Mouse (Mus musculus) bone marrow macrophage, adult 2 months (primary cell): Measurements from ENCODE around the gene Fam47e. TPM values are rescaled to one million over a fixed set of nuclear protein-coding genes. Genes with fewer than 3 reads are reported as not detected.

Experiments
- H3K27ac ChIP-seq: 2 replicates; pipeline ENCODE4 v1.5.1; 2012; ENCODE audit warnings: low read depth, low read length; ENCODE audit not compliant: insufficient read depth
- H3K4me1 ChIP-seq: 2 replicates; pipeline ENCODE4 v1.6.1; 2012; ENCODE audit warnings: low read length; ENCODE audit not compliant: control insufficient read depth, insufficient read depth
- H3K4me3 ChIP-seq: 2 replicates; pipeline ENCODE4 v1.5.1; 2012; ENCODE audit warnings: mild to moderate bottlenecking, low read length, moderate library complexity; ENCODE audit not compliant: insufficient read depth
- CTCF ChIP-seq: IDR thresholded peaks from 2 replicates; pipeline ENCODE4 v1.5.1; 2012; ENCODE audit warnings: low read depth, mild to moderate bottlenecking, low read length, moderate library complexity
- POLR2A ChIP-seq: IDR thresholded peaks from 2 replicates; pipeline ENCODE4 v1.6.1; 2012; ENCODE audit warnings: mild to moderate bottlenecking, low read depth, low read length, borderline replicate concordance
- polyA plus RNA-seq: library from polyadenylated mRNA; stranded (reverse); fragments of >200 nt; gene quantifications from 2 replicates; pipeline ENCODE4 v1.2.4, GENCODE M21; 2012; ENCODE audit not compliant: missing spikeins, insufficient read depth, insufficient read length

The Fam47e gene
- polyA plus RNA-seq, 1 experiment: not detected

DNA sequence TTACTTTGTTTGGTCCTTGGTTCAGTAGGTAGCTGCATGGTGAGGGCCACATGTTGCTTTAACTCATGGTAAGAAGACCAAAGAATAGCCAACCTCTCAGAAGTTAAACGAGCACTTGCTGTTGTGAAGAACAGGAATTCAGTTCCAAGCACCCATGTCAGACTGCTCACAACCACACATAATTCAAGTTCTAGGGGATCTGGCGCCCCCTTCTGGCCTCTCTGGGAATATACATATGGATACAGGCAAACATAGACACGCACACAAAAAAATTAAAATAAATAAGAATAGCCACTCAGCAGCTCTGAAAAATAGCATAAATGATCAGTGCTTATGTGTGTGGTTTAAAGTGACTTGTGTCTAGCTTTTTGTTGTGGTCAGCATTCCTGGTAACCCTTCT lies 930 bp upstream of the Fam47e start:
- no peak for TF ChIP-seq CTCF
- Histone ChIP-seq H3K4me3 (no peak overlapping the region), H3K27ac (no peak overlapping the region), H3K4me1 (no peaks in the 10 kb centered on the region)

DNA sequence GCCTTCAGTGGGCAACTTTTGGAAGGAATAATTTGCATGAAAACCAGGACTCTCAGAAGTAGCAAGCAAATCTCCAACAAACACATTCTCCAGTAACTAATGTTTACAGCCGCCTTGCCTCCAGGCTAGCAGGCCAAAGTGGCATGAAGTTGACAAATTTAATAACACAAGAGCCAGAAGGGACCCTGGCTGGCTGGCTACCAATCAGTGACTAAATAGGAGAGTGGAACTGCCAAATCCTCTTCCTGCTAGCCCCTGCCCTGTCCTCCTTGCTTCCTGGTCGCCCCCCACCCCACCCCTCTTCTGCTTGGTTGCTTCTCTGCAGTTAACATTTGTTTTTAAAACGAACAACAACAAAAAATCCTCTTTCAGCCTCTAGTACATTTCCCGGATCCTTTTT lies 426 bp upstream of the Fam47e start:
- Histone ChIP-seq H3K4me3 (no peak overlapping the region), H3K4me1 (no peaks in the 10 kb centered on the region), H3K27ac (no peak overlapping the region)
- TF ChIP-seq CTCF (no peak), POLR2A (no peak)

DNA sequence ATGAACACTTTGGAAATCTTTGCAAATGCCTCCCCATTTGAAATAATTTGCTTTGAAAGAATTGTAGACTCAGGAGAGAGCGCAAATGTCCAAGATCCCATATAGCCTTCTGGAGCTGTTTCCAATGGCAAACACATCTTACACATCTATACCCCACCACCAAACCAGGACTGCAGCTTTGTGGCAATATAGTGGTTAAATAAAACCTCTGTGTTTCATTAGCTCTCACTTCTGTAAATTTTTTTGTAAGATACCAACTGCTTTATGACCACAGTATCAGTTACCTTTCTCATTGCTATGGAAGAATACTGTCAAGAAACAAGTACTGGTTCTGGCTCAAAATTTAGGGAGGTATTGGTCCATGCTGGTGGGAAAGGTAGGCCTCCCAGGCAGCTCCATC lies 1.0 kb downstream of the Fam47e start:
- H3K4me3 ChIP-seq: no peak overlapping the region
- no peak overlapping the region for H3K27ac ChIP-seq
- H3K4me1 ChIP-seq: no peaks in the 10 kb centered on the region
- TF ChIP-seq CTCF: no peak
- no peak for TF ChIP-seq POLR2A

DNA sequence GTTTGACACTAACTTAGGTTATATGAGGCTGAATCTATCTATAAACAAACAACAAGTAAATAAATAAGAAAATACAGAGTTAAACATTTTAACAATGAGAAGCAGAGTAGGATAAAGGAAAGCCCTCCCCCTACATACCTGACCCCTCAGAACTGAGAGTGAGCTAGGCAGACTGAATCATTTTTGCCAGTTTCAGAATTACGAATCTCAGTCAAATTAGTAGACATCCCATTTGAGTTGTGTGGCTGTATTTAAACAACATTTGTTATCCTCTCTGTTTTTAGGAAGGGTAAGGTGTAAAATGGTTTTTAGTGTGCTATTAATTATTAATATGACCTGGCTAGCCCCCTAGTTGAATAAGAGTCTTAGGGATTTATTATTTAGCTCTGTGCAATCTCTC lies 2.6 kb downstream of the Fam47e start:
- no peak for TF ChIP-seq POLR2A
- no peak for TF ChIP-seq CTCF
- no peaks in the 10 kb centered on the region for H3K4me1 ChIP-seq
- H3K27ac ChIP-seq: no peak overlapping the region
- no peak overlapping the region for H3K4me3 ChIP-seq

DNA sequence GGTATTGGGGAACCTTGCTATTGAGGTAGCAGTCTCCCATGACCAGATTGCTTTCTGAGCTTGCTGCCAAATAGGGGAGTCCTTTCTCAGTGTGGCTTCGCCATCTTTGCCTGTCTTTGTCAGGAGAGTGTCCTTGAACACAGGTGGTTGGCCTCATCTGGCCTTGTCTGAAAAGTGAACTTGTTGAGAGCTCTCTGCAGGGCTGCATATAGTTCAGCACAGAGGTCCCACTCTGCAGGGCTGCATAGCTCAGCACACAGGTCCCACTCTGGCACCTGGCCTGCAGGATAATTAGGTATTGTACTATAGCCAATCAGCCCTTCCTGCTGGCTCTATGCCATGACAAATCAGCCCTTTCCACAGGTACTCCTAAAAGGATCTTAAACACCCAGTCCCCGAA lies 5.3 kb downstream of the Fam47e start:
- Histone ChIP-seq H3K4me1 (no peaks in the 10 kb centered on the region), H3K4me3 (no peak overlapping the region), H3K27ac (no peak overlapping the region)
- TF ChIP-seq POLR2A (no peak), CTCF (no peak)

DNA sequence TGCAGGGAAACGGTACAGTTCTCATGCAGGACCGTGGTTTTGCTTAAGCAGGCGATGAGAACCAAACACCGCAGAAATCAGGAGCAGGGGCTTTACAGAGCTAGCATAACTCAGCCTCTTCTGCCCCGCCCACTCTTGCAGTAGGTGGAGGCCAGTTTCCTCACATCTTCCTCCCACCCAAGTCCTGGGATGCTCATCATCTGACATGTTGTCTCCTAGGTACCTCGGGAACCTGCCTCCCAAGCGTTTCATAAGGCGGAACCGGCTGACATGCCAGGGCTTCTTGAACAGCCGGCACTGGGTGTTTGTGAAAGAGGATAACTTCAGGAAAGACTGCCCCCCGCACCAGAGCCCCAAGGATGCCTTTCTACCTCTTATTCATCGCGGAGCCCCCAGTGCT lies 7.1 kb downstream of the Fam47e start:
- no peaks in the 10 kb centered on the region for H3K4me1 ChIP-seq
- H3K27ac ChIP-seq: no peak overlapping the region
- no peak overlapping the region for H3K4me3 ChIP-seq
- TF ChIP-seq CTCF (no peak), POLR2A (no peak)

DNA sequence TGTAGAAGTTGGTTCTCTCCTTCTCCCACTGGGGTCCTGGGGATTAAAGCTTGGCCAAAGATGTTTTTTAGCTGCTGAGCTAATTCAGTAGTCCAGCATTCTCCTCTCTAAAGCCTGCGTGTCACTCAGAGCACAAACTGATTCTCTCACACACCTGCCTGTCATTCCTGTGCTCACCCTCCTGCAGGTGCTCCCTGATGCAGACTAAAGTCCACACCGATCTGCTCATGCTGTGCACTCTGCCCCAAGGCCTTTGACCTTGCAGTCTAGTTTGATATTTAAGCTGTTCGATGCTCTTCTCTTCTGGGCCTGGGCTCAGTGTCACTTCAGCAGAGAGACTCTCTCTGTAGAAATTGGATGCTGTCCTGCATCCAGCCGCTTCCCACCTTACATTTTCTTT lies 16.4 kb downstream of the Fam47e start:
- Histone ChIP-seq H3K4me3 (no peak overlapping the region), H3K4me1 (no peaks in the 10 kb centered on the region), H3K27ac (no peak overlapping the region)
- TF ChIP-seq POLR2A (no peak), CTCF (no peak)

DNA sequence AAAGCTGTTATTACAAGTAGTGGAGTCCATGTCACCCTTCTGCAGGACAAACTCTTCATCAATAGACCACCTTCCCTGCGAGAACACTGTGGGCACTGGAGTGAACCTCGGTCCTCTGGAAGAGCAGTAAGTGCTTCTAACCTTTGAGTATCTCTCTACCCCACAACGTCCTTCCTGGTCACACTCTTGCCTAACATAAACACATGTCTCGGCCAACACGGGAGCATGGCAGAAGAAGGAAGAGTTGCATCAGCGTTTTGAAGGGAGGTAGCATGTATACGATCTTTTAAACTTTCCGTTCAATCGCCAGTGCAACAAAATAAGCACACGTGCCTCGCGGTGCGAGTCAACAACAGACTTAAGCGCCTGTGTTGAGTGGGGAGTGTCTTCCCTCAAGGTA lies 24.7 kb downstream of the Fam47e start:
- no peaks in the 10 kb centered on the region for H3K4me1 ChIP-seq
- H3K27ac ChIP-seq: no peak overlapping the region
- TF ChIP-seq POLR2A (no peak), CTCF (no peak)
- H3K4me3 ChIP-seq: no peak overlapping the region

DNA sequence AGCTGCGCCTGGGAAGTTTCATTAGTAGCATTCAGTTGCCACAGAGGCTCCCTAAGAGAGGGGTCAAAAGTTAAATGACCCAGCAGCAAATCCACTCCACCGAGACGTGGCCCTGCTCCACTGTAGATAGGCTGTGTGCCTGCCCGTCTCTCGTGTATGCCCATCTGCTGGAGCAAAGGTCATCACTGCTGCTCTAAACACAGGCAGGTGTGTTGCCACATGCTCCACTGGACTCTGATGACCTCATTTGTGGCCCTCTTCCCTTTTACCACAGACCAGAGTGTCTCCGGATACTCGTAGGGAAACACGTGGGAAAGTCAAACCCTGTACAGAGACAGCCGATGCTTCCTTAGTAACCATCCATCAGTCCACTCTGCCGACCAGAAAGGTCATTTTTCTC lies 31.1 kb downstream of the Fam47e start:
- TF ChIP-seq CTCF (no peak), POLR2A (no peak)
- no peak overlapping the region for H3K4me3 ChIP-seq
- no peak overlapping the region for H3K27ac ChIP-seq
- no peaks in the 10 kb centered on the region for H3K4me1 ChIP-seq

DNA sequence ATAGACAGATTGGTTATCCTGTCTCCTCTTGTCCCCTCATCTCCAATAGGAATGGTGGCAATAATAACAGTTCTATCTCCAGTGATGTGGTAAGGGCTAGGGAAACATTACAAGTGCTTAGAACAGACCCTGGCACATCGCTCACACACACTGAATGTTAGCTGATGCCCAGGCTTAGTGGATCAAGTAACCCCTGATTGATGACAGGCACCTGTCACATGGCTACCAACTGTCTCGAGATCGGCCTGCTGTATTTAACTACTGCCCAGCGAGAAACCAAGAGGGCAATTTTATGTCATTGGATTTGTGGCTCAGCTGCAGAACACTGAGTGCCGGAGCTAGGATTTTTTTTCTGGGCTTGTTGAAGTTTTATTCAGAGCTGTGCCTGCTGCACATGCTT lies 40.2 kb downstream of the Fam47e start:
- Histone ChIP-seq H3K4me1 (no peaks in the 10 kb centered on the region), H3K4me3 (no peak overlapping the region), H3K27ac (no peak overlapping the region)
- no peak for TF ChIP-seq CTCF
- no peak for TF ChIP-seq POLR2A

DNA sequence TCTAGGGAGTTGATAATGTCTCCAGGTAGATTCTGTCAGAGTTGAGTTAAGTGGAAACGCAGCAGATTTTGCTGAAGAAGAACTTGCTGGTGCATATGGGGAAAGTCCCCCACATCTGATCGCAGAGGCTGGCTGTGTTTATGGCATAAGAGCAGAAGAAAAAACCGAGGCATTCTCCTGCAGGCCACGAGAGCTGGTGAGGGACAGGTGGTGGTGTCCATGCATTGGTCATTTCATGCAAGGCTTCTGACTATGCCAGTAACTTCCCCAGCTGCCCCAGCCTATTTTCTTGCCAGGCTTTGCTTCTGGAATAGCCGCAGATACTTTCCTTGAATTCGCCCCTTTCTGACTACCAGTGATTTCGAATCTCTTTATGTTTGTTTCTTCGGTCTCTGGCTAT lies 42.0 kb downstream of the Fam47e start:
- TF ChIP-seq CTCF (no peak), POLR2A (no peak)
- Histone ChIP-seq H3K27ac (no peak overlapping the region), H3K4me3 (no peak overlapping the region), H3K4me1 (no peaks in the 10 kb centered on the region)

DNA sequence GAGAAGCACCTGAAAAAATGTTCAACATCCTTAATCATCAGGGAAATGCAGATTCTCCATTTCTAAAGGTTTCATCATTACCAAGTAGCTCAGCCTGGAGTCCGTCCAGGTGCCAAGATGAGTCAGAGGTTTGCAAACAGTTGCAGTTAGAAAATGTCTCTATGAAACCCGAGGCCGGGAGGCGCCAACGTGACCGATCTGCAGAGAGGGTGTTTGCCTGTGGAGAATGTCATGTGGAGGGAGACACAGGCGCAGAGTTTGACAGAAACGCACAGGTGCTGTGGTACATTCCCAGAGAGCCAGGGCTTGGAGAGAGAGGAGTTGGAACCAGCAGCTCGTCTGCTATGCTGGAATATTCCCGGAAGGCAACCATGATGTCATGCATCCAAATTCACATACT lies 44.2 kb downstream of the Fam47e start:
- Histone ChIP-seq H3K27ac (no peak overlapping the region), H3K4me3 (no peak overlapping the region), H3K4me1 (no peaks in the 10 kb centered on the region)
- no peak for TF ChIP-seq POLR2A
- TF ChIP-seq CTCF: no peak
